Mouse (Mus musculus): ENCODE data around the gene Dgkg.

The Dgkg gene

GRCm38 (mm10) chr16:22645256-22645655 is 11.8 kb downstream of the Dgkg start:
- no peak for DNase-seq (ENCODE audit: low read depth, low spot score)

GRCm38 (mm10) chr16:22643460-22643859 is 13.6 kb downstream of the Dgkg start:
- no peak for DNase-seq (ENCODE audit: low read depth, low spot score)

- DNase-seq (ENCODE audit: low read depth, low spot score) = no peak
Measured at GRCm38 (mm10) chr16:22642953-22643352, 14.1 kb downstream of the Dgkg start.

GRCm38 (mm10) chr16:22642054-22642453 is 15.0 kb downstream of the Dgkg start:
- no peak for DNase-seq (ENCODE audit: low read depth, low spot score)

GRCm38 (mm10) chr16:22641588-22641987 is 15.4 kb downstream of the Dgkg start:
- DNase-seq (ENCODE audit: low read depth, low spot score) = no peak

GRCm38 (mm10) chr16:22637311-22637710 is 19.7 kb downstream of the Dgkg start:
- DNase-seq (ENCODE audit: low read depth, low spot score) = no peak

GRCm38 (mm10) chr16:22635706-22636105 is 21.3 kb downstream of the Dgkg start:
- no peak for DNase-seq (ENCODE audit: low read depth, low spot score)

- no peak for DNase-seq (ENCODE audit: low read depth, low spot score)
Measured at GRCm38 (mm10) chr16:22633063-22633462, 24.0 kb downstream of the Dgkg start.

GRCm38 (mm10) chr16:22630351-22630750 is 26.7 kb downstream of the Dgkg start:
- DNase-seq (ENCODE audit: low read depth, low spot score) = no peak

GRCm38 (mm10) chr16:22629900-22630299 is 27.1 kb downstream of the Dgkg start:
- DNase-seq (ENCODE audit: low read depth, low spot score) = no peak

GRCm38 (mm10) chr16:22625987-22626386 is 31.0 kb downstream of the Dgkg start:
- no peak for DNase-seq (ENCODE audit: low read depth, low spot score)

GRCm38 (mm10) chr16:22625412-22625811 is 31.6 kb downstream of the Dgkg start:
- DNase-seq (ENCODE audit: low read depth, low spot score) = no peak

- no peak for DNase-seq (ENCODE audit: low read depth, low spot score)
Measured at GRCm38 (mm10) chr16:22622286-22622685, 34.7 kb downstream of the Dgkg start.

- no peak for DNase-seq (ENCODE audit: low read depth, low spot score)
Measured at GRCm38 (mm10) chr16:22621299-22621920, 35.6 kb downstream of the Dgkg start.

GRCm38 (mm10) chr16:22618424-22619056 is 38.5 kb downstream of the Dgkg start:
- DNase-seq (ENCODE audit: low read depth, low spot score) = no peak

GRCm38 (mm10) chr16:22615805-22616204 is 41.2 kb downstream of the Dgkg start:
- DNase-seq (ENCODE audit: low read depth, low spot score) = no peak

- no peak for DNase-seq (ENCODE audit: low read depth, low spot score)
Measured at GRCm38 (mm10) chr16:22613186-22614073, 43.6 kb downstream of the Dgkg start.

GRCm38 (mm10) chr16:22608046-22608445 is 49.0 kb downstream of the Dgkg start:
- no peak for DNase-seq (ENCODE audit: low read depth, low spot score)

GRCm38 (mm10) chr16:22606989-22607388 is 50.0 kb downstream of the Dgkg start:
- DNase-seq (ENCODE audit: low read depth, low spot score) = no peak

- no peak for DNase-seq (ENCODE audit: low read depth, low spot score)
Measured at GRCm38 (mm10) chr16:22602399-22602798, 54.6 kb downstream of the Dgkg start.

GRCm38 (mm10) chr16:22601756-22602155 is 55.3 kb downstream of the Dgkg start:
- DNase-seq (ENCODE audit: low read depth, low spot score) = no peak

- DNase-seq (ENCODE audit: low read depth, low spot score) = no peak
Measured at GRCm38 (mm10) chr16:22600108-22600699, 56.8 kb downstream of the Dgkg start.
